Mouse (Mus musculus) neural tube, embryonic 15.5 days (tissue): ENCODE measurements around the gene Ccne1. TPM values are rescaled to one million over a fixed set of nuclear protein-coding genes. Genes with fewer than 3 reads are reported as not detected.
"Not testable (repeated sequence)": the region's sequence is repeated elsewhere in the genome, so short reads cannot be mapped to it uniquely, and the experiment has no call there.

Experiments used
- ATAC-seq: fragments of 200-750 bp; cut with Nextera tagmentation; 2 replicates; pipeline ENCODE4 v1.8.0; 2017; ENCODE audit warnings: mild to moderate bottlenecking, moderate TSS enrichment, moderate library complexity; ENCODE audit not compliant: low FRiP score
- H3K27ac ChIP-seq: fragments of 300-500 bp; sonication (generic); replicated peaks from 2 replicates; pipeline ENCODE4 v1.5.1; 2015; ENCODE audit warnings: mild to moderate bottlenecking, inconsistent platforms
- H3K27me3 ChIP-seq: fragments of 300-500 bp; sonication (generic); replicated peaks from 2 replicates; pipeline ENCODE4 v1.6.1; 2015; ENCODE audit warnings: inconsistent platforms
- H3K36me3 ChIP-seq: fragments of 300-500 bp; sonication (generic); 2 replicates; pipeline ENCODE4 v1.6.1; 2015; ENCODE audit warnings: inconsistent platforms
- H3K4me1 ChIP-seq: fragments of 300-500 bp; sonication (generic); 2 replicates; pipeline ENCODE4 v1.6.1; 2015; ENCODE audit warnings: inconsistent platforms
- H3K4me2 ChIP-seq: fragments of 300-500 bp; sonication (generic); 2 replicates; pipeline ENCODE4 v1.6.1; 2015; ENCODE audit warnings: inconsistent platforms, mild to moderate bottlenecking, moderate library complexity
- H3K4me3 ChIP-seq: fragments of 300-500 bp; sonication (generic); replicated peaks from 2 replicates; pipeline ENCODE4 v1.5.1; 2015; ENCODE audit warnings: mild to moderate bottlenecking, inconsistent platforms
- H3K9ac ChIP-seq: fragments of 300-500 bp; sonication (generic); replicated peaks from 2 replicates; pipeline ENCODE4 v1.6.1; 2015; ENCODE audit warnings: mild to moderate bottlenecking, inconsistent platforms
- H3K9me3 ChIP-seq: fragments of 300-500 bp; sonication (generic); replicated peaks from 2 replicates; pipeline ENCODE4 v1.6.1; 2016; ENCODE audit warnings: inconsistent platforms
- WGBS: fragments of 180-500 bp; shearing (Covaris S2); methylation state at CpG from one replicate; pipeline ENCODE4 v1.1.7; 2015; ENCODE audit warnings: mixed read lengths; 5-methylcytosine and 5-hydroxymethylcytosine counted together
- polyA plus RNA-seq: library from polyadenylated mRNA; unstranded; fragments of >200 nt; fragmentation: Nextera tagmentation; extraction: Ambion mirVana; gene quantifications from 2 replicates; pipeline ENCODE4 v1.2.1, GENCODE M21; 2015

Gene Ccne1
- polyA plus RNA-seq, 1 experiment from 2014 or later = 19.9 TPM

DNA sequence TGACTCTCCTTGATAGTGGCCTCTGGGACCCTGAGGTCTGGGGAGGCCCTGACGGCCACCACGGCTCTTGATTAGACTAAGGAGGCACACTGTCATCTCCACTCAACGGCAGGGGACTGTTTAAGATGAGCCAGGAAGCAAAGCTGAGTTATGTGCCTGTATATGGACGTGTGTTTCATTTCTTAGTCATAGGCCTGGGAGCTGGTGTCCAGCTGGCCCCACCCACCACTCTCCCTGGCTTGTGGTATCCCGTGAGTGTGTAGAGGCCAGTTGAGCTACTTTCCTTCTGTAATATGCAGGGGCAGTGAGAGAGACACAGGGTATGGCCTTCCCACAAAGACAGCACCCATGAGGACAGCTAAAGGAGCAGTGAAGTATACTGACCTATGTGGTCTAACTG is 20.9 kb upstream of the Ccne1 start:
- ATAC-seq, H3K4me2 ChIP-seq, H3K4me3 ChIP-seq, H3K27me3 ChIP-seq, H3K36me3 ChIP-seq, H3K9ac ChIP-seq, H3K27ac ChIP-seq, H3K9me3 ChIP-seq: not testable (repeated sequence)
- peaks cover 14% of the 10 kb centered on the region for H3K4me1 ChIP-seq
- WGBS = 79% methylated on average over 5 of the region's 5 CpGs

DNA sequence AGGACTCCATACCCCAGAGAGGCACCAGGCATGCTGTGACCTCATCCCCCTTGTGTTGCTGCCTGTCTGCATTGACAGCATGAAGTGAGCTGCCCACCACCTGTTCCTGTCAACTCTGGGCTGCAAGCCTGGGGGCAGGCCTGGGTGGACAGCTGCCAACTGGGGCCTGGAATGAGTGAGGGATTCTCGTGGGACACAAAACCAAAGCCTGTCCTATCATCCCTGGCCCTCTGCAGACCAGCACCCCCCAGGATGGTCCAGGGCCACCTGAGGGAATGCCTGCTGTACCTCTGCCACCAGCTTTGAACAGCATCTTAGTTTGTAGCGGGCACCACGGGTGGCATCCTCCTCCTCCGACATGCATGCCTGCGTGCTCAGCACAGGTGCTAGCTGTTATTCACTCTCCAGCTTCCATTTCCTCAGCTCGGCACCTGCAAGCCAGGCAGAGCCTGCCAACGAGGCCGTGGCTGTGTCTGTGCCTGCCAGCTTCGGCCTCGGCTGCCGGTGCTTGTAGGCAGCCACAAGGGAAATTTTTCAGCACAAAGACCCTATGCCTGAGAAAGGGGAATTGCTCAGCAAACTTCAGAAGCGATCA is 18.3 kb upstream of the Ccne1 start:
- Histone ChIP-seq H3K4me1 (peaks cover 14% of the 10 kb centered on the region), H3K9me3 (no peaks in the 10 kb centered on the region), H3K9ac (no peak overlapping the region), H3K27ac (no peak overlapping the region), H3K4me3 (no peak overlapping the region), H3K36me3 (no peaks in the 10 kb centered on the region), H3K27me3 (no peaks in the 10 kb centered on the region), H3K4me2 (no peak overlapping the region)
- 57% methylated on average over 12 of the region's 12 CpGs for WGBS
- ATAC-seq = no peak

DNA sequence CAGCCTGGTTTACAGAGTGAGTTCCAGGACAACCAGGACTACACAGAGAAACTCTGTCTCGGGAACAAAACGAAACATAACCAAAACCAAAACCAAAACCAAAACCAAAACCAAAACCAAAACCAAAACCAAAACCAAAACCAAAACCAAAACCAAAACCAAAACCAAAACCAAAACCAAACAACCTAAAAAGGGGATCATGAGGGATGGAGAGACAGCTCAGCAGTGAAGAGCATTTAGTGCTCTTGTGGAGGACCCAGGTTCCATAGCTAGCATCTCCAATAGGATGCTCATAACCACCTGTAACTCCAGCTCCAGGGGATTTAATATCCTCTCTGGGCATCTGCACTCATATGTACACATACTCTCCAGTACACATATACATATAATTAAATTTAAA is 16.8 kb upstream of the Ccne1 start:
- H3K4me1 ChIP-seq, H3K27me3 ChIP-seq, H3K4me3 ChIP-seq, H3K36me3 ChIP-seq, H3K4me2 ChIP-seq, H3K9me3 ChIP-seq, ATAC-seq, H3K27ac ChIP-seq, H3K9ac ChIP-seq: not testable (repeated sequence)
- 89% methylated on average over 2 of the region's 2 CpGs for WGBS

DNA sequence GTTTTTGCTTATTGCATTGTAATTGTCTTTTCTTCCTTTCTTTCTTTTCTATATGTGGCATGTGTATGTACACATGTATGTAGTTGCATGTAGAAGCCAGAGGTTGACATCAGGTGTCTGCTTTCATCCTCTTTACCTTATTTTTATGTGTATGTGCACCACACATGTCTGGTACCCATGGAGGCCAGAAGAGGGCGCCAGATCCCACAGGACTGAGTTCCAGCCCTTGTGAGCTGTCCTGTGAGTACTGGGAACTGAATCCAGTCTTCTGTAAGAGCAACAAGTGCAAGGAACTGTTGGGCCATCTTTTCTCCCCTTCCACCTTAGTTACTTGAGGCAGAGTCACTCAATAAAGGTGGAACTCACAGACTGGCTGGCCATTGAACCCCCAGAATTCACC is 11.3 kb upstream of the Ccne1 start:
- Histone ChIP-seq H3K9me3 (no peaks in the 10 kb centered on the region), H3K4me1 (no peaks in the 10 kb centered on the region), H3K27ac (no peak overlapping the region), H3K9ac (no peak overlapping the region), H3K4me2 (no peak overlapping the region), H3K4me3 (no peak overlapping the region), H3K36me3 (no peaks in the 10 kb centered on the region), H3K27me3 (no peaks in the 10 kb centered on the region)
- WGBS = 13% methylated on average over 1 of the region's 1 CpGs
- no peak for ATAC-seq

DNA sequence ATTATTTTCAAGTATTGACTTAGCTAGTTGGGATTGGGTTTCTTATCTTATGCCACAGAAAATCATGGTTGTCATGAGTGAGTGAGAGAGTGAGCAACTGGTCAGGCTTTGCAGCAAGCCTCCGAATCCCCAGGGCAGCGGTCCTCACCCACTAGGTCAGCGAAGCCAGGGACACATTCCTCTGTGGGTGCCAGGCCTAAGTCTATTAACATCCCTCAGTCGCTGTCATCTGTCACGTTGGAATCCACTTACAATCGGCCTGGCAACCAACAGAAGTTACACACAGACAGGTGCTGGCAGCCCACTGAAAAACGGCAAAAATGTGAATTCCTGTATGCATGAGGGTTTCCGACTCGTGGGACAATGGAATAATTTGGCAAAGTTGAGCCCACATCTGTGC is 5.1 kb upstream of the Ccne1 start:
- Histone ChIP-seq H3K36me3 (no peaks in the 10 kb centered on the region), H3K9me3 (no peaks in the 10 kb centered on the region), H3K4me2 (no peak overlapping the region), H3K4me3 (no peak overlapping the region), H3K4me1 (peaks cover 6% of the 10 kb centered on the region), H3K9ac (no peak overlapping the region), H3K27ac (no peak overlapping the region), H3K27me3 (no peaks in the 10 kb centered on the region; the same call in 1 of the 2 replicates)
- ATAC-seq = no peak
- WGBS = 91% methylated on average over 9 of the region's 9 CpGs

DNA sequence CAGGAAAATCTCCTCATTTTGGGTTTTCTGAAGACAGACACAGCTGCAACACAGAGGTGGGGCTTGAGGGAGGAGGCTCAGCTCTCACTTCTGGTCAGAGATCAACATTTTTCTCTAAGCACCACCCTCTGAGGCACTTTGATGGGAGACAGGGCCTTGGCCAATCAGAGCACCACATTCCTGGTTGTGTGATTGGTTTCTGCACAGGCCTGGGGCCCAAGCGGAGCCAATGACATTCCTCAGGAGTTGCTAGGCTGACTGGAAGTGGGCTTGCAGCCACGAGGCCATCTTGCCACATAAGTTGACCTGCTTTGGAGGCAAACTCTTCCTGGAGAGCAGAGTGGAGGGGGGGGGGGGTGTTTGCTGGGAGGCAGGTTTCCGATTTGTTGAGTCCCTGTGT is 4.7 kb upstream of the Ccne1 start:
- no peak for ATAC-seq

DNA sequence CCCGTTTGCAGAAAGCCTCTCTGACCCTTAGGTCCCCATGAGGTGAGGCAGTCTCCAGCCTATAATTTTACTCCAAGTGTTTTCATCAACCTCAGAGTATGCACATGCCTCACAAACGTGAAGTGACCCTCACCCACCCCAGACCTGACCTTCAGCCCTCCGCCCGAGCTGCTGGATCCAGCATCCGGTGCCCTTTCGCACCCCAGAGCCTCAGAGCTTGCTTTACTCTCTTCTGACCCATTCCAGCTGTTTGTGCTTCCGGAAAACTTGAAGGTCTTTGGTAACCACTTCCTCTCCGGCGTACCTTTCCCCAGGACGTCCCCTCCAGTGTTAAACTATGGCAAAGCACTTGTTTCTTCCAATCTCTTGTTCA is 912 bp upstream of the Ccne1 start:
- 31% methylated on average over 10 of the region's 10 CpGs for WGBS
- H3K9ac ChIP-seq = peak overlapping the region; percentile 51

More for the DNA sequence above, 4.7 kb upstream of the Ccne1 start:
- H3K36me3 ChIP-seq = no peaks in the 10 kb centered on the region
- peaks cover 7% of the 10 kb centered on the region for H3K4me1 ChIP-seq
- WGBS = 43% methylated on average over 3 of the region's 3 CpGs
- H3K4me3 ChIP-seq = no peak overlapping the region
- H3K27me3 ChIP-seq = no peaks in the 10 kb centered on the region; the same call in 1 of the 2 replicates
- no peak overlapping the region for H3K4me2 ChIP-seq
- H3K9me3 ChIP-seq = no peaks in the 10 kb centered on the region
- no peak overlapping the region for H3K9ac ChIP-seq
- H3K27ac ChIP-seq = peak overlapping the region; percentile 49; the same call in 1 of the 2 replicates

DNA sequence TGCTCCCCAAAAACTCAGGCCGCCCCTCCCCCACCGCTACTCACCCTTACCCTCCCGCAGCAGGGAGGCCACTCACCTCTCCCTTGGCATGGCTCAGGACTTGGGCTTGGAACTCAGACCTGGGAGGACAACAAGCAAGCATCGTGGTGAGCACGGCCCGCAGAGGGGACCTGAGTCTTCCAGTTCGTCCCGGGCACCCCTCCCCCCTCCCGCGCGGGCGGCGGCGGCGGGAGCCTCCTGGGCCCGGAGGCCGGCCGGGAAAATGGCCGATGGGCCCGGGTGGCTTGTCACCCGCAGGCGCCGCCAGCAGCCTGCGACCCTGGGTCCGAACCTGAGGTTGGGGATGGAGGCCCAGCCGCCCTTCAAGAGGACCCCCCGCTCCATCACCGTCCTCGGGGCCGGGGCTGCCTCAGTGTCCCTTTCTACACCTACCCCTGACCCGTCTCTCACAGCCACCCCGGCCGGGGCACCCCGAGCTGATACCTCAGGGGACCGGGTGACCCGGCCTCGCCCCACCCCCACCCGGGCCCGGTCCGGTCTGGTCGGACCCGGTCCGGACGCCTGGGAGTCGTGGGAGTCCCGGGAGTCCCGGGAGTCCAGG is 523 bp downstream of the Ccne1 start:
- Histone ChIP-seq H3K9me3 (no peaks in the 10 kb centered on the region), H3K9ac (peak overlapping the region; percentile 70), H3K27ac (no peak overlapping the region), H3K4me1 (peaks cover 14% of the 10 kb centered on the region), H3K4me3 (peak overlapping the region; percentile 78), H3K27me3 (no peaks in the 10 kb centered on the region; the same call in 1 of the 2 replicates), H3K4me2 (peak overlapping the region; percentile 96), H3K36me3 (no peaks in the 10 kb centered on the region)
- 0% methylated on average over 40 of the region's 47 CpGs for WGBS
- peak; percentile 56 for ATAC-seq

More for the DNA sequence above, 912 bp upstream of the Ccne1 start:
- peaks cover 14% of the 10 kb centered on the region for H3K4me1 ChIP-seq
- H3K4me2 ChIP-seq = peak overlapping the region; percentile 96
- H3K36me3 ChIP-seq = no peaks in the 10 kb centered on the region
- no peak overlapping the region for H3K27ac ChIP-seq
- peak overlapping the region; percentile 78 for H3K4me3 ChIP-seq
- no peaks in the 10 kb centered on the region; the same call in 1 of the 2 replicates for H3K27me3 ChIP-seq
- H3K9me3 ChIP-seq = no peaks in the 10 kb centered on the region
- peak; percentile 5; the same call in 1 of the 2 replicates for ATAC-seq

DNA sequence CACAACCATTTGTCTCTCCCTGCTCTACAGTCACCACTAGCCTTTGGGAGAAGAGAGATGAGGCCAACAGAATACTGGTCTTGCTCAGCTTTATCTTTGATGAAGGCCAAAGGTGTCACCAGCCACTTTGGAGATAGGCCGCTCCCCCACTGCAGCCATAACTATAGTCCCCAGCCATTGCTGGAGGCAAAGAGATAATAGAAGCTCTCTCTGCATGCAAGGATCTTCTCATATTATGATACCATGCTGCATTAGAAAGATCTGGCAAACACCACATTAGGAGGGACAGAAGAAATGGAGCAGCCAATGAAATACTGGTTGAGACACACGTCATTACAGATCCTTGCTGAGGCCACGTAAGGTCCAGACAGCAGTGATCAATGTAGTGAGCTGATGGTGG is 2.0 kb downstream of the Ccne1 start:
- Histone ChIP-seq H3K9me3 (no peaks in the 10 kb centered on the region), H3K4me3 (no peak overlapping the region), H3K36me3 (no peaks in the 10 kb centered on the region; the same call in 1 of the 2 replicates), H3K27ac (no peak overlapping the region), H3K4me2 (peak overlapping the region; percentile 96), H3K9ac (no peak overlapping the region), H3K4me1 (peaks cover 14% of the 10 kb centered on the region), H3K27me3 (no peaks in the 10 kb centered on the region; the same call in 1 of the 2 replicates)
- ATAC-seq = no peak
- 90% methylated on average over 3 of the region's 3 CpGs for WGBS

DNA sequence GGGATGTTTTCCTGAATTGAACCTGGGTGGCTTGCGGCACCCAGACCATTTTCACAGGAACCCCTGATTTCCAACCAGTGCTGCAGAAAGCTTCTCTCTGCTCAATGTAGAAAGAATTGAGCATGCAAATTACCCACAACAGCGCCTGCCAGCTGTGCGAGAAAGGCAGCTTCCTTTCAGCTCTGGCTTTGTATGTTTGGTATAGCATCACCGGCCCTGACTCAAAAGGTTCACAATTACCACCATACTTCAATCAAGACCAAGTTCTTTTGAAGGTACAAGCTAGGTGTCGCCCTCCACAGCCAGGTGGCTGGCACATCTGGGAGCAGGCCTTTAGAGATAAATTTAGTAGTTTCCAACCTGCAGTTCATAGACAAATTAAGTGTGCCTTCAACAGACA is 3.2 kb downstream of the Ccne1 start:
- peaks cover 12% of the 10 kb centered on the region for H3K36me3 ChIP-seq
- H3K4me3 ChIP-seq = no peak overlapping the region
- H3K4me2 ChIP-seq = no peak overlapping the region
- WGBS = 61% methylated on average over 5 of the region's 5 CpGs
- no peaks in the 10 kb centered on the region for H3K27me3 ChIP-seq
- H3K27ac ChIP-seq = no peak overlapping the region
- no peaks in the 10 kb centered on the region for H3K9me3 ChIP-seq
- H3K9ac ChIP-seq = no peak overlapping the region
- ATAC-seq = no peak
- peaks cover 14% of the 10 kb centered on the region for H3K4me1 ChIP-seq

DNA sequence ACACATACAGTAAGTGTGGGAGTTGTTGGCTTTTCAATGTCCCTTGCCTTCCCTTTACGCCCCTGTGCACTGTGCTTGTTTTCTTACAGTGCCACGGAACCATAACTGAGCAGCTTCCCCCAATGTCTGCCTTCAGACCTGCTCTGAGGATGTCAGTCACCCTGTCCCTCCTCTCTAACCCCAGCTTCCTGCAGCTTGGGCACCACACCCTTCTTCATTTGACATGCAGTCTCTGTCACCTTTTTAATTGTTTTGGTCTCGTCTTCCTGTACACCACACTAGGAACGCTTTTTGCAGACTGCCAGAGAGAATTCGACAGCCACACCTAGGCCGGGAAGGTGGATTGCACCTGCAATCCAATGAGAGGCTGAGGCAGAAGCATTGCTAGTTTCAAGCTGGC is 13.0 kb downstream of the Ccne1 start:
- no peak overlapping the region for H3K4me3 ChIP-seq
- peaks cover 22% of the 10 kb centered on the region for H3K36me3 ChIP-seq
- H3K4me1 ChIP-seq = no peaks in the 10 kb centered on the region
- no peak overlapping the region for H3K9ac ChIP-seq
- H3K27ac ChIP-seq = no peak overlapping the region
- no peak for ATAC-seq
- no peaks in the 10 kb centered on the region for H3K27me3 ChIP-seq
- H3K4me2 ChIP-seq = no peak overlapping the region
- no peaks in the 10 kb centered on the region for H3K9me3 ChIP-seq
- 84% methylated on average over 6 of the region's 6 CpGs for WGBS

DNA sequence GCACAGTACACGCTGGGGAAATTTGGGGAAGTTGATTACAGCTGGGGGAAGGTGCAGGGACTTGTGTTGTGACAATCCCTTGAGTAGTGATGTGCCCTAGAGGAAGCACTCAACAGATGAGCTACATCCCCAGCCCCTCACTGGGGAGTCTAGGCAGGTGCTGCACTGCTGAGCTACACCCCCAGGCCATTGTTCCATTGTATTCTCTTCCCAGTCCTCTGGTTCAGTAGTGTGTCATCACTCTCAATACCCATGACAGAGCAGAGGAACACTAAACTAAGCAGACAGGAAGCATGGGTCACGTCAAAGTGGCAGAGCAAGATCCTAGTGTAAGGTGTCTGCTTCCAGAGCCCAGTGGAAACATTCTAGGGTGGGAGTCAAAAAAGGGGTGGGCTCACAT is 14.2 kb downstream of the Ccne1 start:
- no peak overlapping the region for H3K4me3 ChIP-seq
- WGBS = 44% methylated on average over 2 of the region's 2 CpGs
- no peaks in the 10 kb centered on the region for H3K27me3 ChIP-seq
- H3K4me1 ChIP-seq = no peaks in the 10 kb centered on the region
- H3K9ac ChIP-seq = no peak overlapping the region
- no peak overlapping the region for H3K4me2 ChIP-seq
- no peaks in the 10 kb centered on the region for H3K9me3 ChIP-seq
- H3K36me3 ChIP-seq = peaks cover 9% of the 10 kb centered on the region
- H3K27ac ChIP-seq = no peak overlapping the region
- ATAC-seq = no peak
